ENCODE assay signal across 8 mouse cellular contexts in the genomic region with DNA sequence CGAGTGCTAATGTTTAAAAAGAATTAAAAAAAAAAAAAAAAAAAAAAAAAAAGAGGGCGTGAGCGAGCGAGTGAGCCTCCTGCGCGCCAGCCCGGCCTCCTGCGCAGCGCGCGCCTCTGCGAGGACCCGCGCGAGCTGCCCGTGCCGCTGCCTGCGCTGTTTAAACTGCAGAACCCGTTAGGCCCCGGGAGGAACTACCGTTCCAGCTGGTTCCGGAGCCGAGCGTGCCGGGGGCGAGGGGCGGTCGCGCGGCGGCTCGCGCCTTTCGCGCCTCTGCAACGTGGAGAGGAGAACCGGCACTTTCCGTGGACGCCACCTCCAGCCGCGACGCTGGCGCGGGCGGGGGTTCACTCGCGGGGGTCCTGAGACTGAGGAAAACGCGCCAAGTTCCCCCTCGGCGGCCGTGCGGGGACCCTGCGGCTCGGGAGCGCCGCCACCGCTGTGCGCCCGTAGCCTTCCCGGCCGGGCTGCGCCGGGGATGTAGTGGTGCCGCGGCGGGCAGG. TPM values are rescaled to one million over a fixed set of nuclear protein-coding genes. Genes with fewer than 3 reads are reported as not detected.
DNase-seq lines count a peak whose midpoint lies in the region; ATAC-seq and TF ChIP-seq lines count a peak whose summit lies in the region.

A gene (plus strand): TSS at position 243 of the 503 bp plus-strand sequence.

- peak within 1 kb of the TSS; percentile 97 for H3K4me3 ChIP-seq in lung, embryonic 15.5 days
- peak within 1 kb of the TSS; percentile 93 for H3K4me3 ChIP-seq in forebrain, postnatal 0 days (ENCODE audit: low read depth, low read length)
- peak within 1 kb of the TSS; percentile 94 for H3K4me3 ChIP-seq in hindbrain, embryonic 12.5 days
- peak within 1 kb of the TSS; percentile 79 for H3K4me3 ChIP-seq in limb, embryonic 10.5 days

- no peaks in the 10 kb centered on the region for H3K9me3 ChIP-seq in lung, embryonic 15.5 days
- no peaks in the 10 kb centered on the region for H3K9me3 ChIP-seq in forebrain, postnatal 0 days (ENCODE audit: low read length)
- no peaks in the 10 kb centered on the region for H3K9me3 ChIP-seq in hindbrain, embryonic 12.5 days (replicated peaks)
- no peaks in the 10 kb centered on the region for H3K9me3 ChIP-seq in limb, embryonic 10.5 days (replicated peaks)

- H3K27ac ChIP-seq in lung, embryonic 15.5 days: peak within 1 kb of the TSS; percentile 100
- H3K27ac ChIP-seq in forebrain, postnatal 0 days (ENCODE audit: low read depth, low read length): peak within 1 kb of the TSS; percentile 100
- H3K27ac ChIP-seq in hindbrain, embryonic 12.5 days: peak within 1 kb of the TSS; percentile 99
- peak within 1 kb of the TSS; percentile 99 for H3K27ac ChIP-seq in limb, embryonic 10.5 days

- under 1% methylated on average over 66 of the region's 67 CpGs for WGBS in lung, embryonic 15.5 days
- WGBS in forebrain, postnatal 0 days: under 1% methylated on average over 67 of the region's 67 CpGs
- 0% methylated on average over 63 of the region's 67 CpGs for WGBS in hindbrain, embryonic 12.5 days
- WGBS in limb, embryonic 10.5 days: under 1% methylated on average over 67 of the region's 67 CpGs

- peak; percentile 25; the same call in 1 of the 2 replicates for TF ChIP-seq CTCF in forebrain, postnatal 0 days (IDR thresholded peaks at IDR 0.05; ENCODE audit: low read depth)

- H3K36me3 ChIP-seq in lung, embryonic 15.5 days: peaks cover 2% of the 10 kb centered on the region; the same call in 1 of the 2 replicates
- no peaks in the 10 kb centered on the region for H3K36me3 ChIP-seq in forebrain, postnatal 0 days (ENCODE audit: insufficient read depth)
- H3K36me3 ChIP-seq in hindbrain, embryonic 12.5 days: no peaks in the 10 kb centered on the region
- peaks cover 15% of the 10 kb centered on the region for H3K36me3 ChIP-seq in limb, embryonic 10.5 days

- H3K4me2 ChIP-seq in lung, embryonic 15.5 days: peak within 1 kb of the TSS; percentile 88
- peak within 1 kb of the TSS; percentile 85 for H3K4me2 ChIP-seq in forebrain, postnatal 0 days (ENCODE audit: low read depth)
- peak within 1 kb of the TSS; percentile 89 for H3K4me2 ChIP-seq in hindbrain, embryonic 12.5 days (replicated peaks)

- peaks cover 15% of the 10 kb centered on the region for H3K4me1 ChIP-seq in lung, embryonic 15.5 days
- H3K4me1 ChIP-seq in forebrain, postnatal 0 days (ENCODE audit: insufficient read depth): peaks cover 9% of the 10 kb centered on the region; the same call in 1 of the 2 replicates
- H3K4me1 ChIP-seq in hindbrain, embryonic 12.5 days: peaks cover 20% of the 10 kb centered on the region
- peaks cover 20% of the 10 kb centered on the region for H3K4me1 ChIP-seq in limb, embryonic 10.5 days

- no peak for DNase-seq in lung, adult 18-20 months
- DNase-seq in cerebellum, adult 11-12 months: peak; percentile 87
- no peak for DNase-seq in forebrain, postnatal 0 days
- peak; percentile 88 for DNase-seq in limb, embryonic 10.5 days (ENCODE audit: low spot score)
- peak; percentile 89 for DNase-seq in neural tube, embryonic 10.5 days (ENCODE audit: extremely low spot score, low spot score)
- DNase-seq in thymus, postnatal 4 days: peak; percentile 87

- H3K27me3 ChIP-seq in lung, embryonic 15.5 days: no peaks in the 10 kb centered on the region
- H3K27me3 ChIP-seq in forebrain, postnatal 0 days (ENCODE audit: insufficient read depth, low read length): no peaks in the 10 kb centered on the region
- H3K27me3 ChIP-seq in hindbrain, embryonic 12.5 days: no peaks in the 10 kb centered on the region
- H3K27me3 ChIP-seq in limb, embryonic 10.5 days (ENCODE audit: low read depth, poor library complexity, severe bottlenecking): no peaks in the 10 kb centered on the region

- peak; percentile 46 for ATAC-seq in lung, embryonic 15.5 days (ENCODE audit: borderline replicate concordance, extremely low read depth, low FRiP score, low TSS enrichment)
- peak; percentile 56 for ATAC-seq in forebrain, postnatal 0 days
- peak; percentile 71 for ATAC-seq in hindbrain, embryonic 12.5 days (ENCODE audit: low FRiP score)

- H3K9ac ChIP-seq in lung, embryonic 15.5 days: peak within 1 kb of the TSS; percentile 94
- peak within 1 kb of the TSS; percentile 95 for H3K9ac ChIP-seq in forebrain, postnatal 0 days
- H3K9ac ChIP-seq in hindbrain, embryonic 12.5 days: peak within 1 kb of the TSS; percentile 95

RNA-seq across cellular contexts. Expression of the gene that starts here (rescaled TPM):
- polyA plus RNA-seq in lung, embryonic 15.5 days (2015; fragmentation: Nextera tagmentation; extraction: Ambion mirVana): 106 and 119 TPM in 2 replicates
- 16.6 and 32.3 TPM in 2 replicates for total RNA-seq in forebrain, postnatal 0 days (2014; rRNA removed)
- polyA plus RNA-seq in forebrain, postnatal 0 days (2015; fragmentation: Nextera tagmentation; extraction: Ambion mirVana): 34.1 and 35.2 TPM in 2 replicates
- 83.7 and 91.5 TPM in 2 replicates for polyA plus RNA-seq in hindbrain, embryonic 12.5 days (2016; fragmentation: Nextera tagmentation; extraction: Ambion mirVana)
- polyA plus RNA-seq in limb, embryonic 10.5 days (2016; fragmentation: Nextera tagmentation; extraction: Ambion mirVana): 97.4 and 118 TPM in 2 replicates

Comparison
In these comparisons a context has a peak if more than half of its experiments do, and no peak if none do; other contexts are left out.
1. DNase-seq: peak in cerebellum, adult 11-12 months (single experiment), limb, embryonic 10.5 days (single experiment), neural tube, embryonic 10.5 days (single experiment) and thymus, postnatal 4 days (single experiment); none in lung, adult 18-20 months (0 of 2) and forebrain, postnatal 0 days (single experiment).
2. Peak in every context shown above with its lines, with median percentiles within 50 percentile points of each other: ATAC-seq, H3K27ac ChIP-seq, H3K4me2 ChIP-seq, H3K4me3 ChIP-seq and H3K9ac ChIP-seq.